Mouse (Mus musculus) stomach, embryonic 16.5 days (tissue): ENCODE measurements around the gene Ergic1. TPM values are rescaled to one million over a fixed set of nuclear protein-coding genes. Genes with fewer than 3 reads are reported as not detected.
A peak's percentile ranks its signal among the peaks of the same experiment; 100 is the strongest.

Experiments
- ATAC-seq: fragments of 200-750 bp; cut with Nextera tagmentation; 2 replicates; pipeline ENCODE4 v1.8.0; 2017; ENCODE audit warnings: moderate number of reproducible peaks, moderate TSS enrichment; ENCODE audit not compliant: insufficient read depth, low FRiP score
- H3K27ac ChIP-seq: fragments of 300-500 bp; sonication (generic); 2 replicates; pipeline ENCODE4 v1.5.1; 2014; ENCODE audit warnings: low read length
- H3K27me3 ChIP-seq: fragments of 300-500 bp; sonication (generic); 2 replicates; pipeline ENCODE4 v1.6.1; 2014; ENCODE audit warnings: low read length, control low read depth, mixed read lengths; ENCODE audit not compliant: control insufficient read depth, insufficient read depth
- H3K36me3 ChIP-seq: fragments of 300-500 bp; sonication (generic); 2 replicates; pipeline ENCODE4 v1.6.1; 2014; ENCODE audit warnings: low read length; ENCODE audit not compliant: control insufficient read depth, insufficient read depth
- H3K4me1 ChIP-seq: fragments of 300-500 bp; sonication (generic); 2 replicates; pipeline ENCODE4 v1.6.1; 2014; ENCODE audit warnings: low read length, control low read depth, mixed read lengths; ENCODE audit not compliant: control insufficient read depth, insufficient read depth
- H3K4me2 ChIP-seq: fragments of 300-500 bp; sonication (generic); 2 replicates; pipeline ENCODE4 v1.6.1; 2014; ENCODE audit warnings: low read depth, low read length, mixed read lengths
- H3K4me3 ChIP-seq: fragments of 300-500 bp; sonication (generic); replicated peaks from 2 replicates; pipeline ENCODE4 v1.5.1; 2014; ENCODE audit warnings: mild to moderate bottlenecking, low read length
- H3K9ac ChIP-seq: fragments of 300-500 bp; sonication (generic); 2 replicates; pipeline ENCODE4 v1.6.1; 2014; ENCODE audit warnings: low read length
- H3K9me3 ChIP-seq: fragments of 300-500 bp; sonication (generic); replicated peaks from 2 replicates; pipeline ENCODE4 v1.6.1; 2016; ENCODE audit warnings: low read length, control low read depth; ENCODE audit not compliant: control insufficient read depth
- WGBS: fragments of 180-500 bp; shearing (Covaris S2); extraction: QIAGEN DNeasy Blood & Tissue Kit; methylation state at CpG from one replicate; pipeline ENCODE4 v1.1.7; 2014; 5-methylcytosine and 5-hydroxymethylcytosine counted together
- polyA plus RNA-seq: library from polyadenylated mRNA; unstranded; fragments of >200 nt; fragmentation: Nextera tagmentation; extraction: Ambion mirVana; gene quantifications from 2 replicates; pipeline ENCODE4 v1.2.1, GENCODE M21; 2015

Gene Ergic1
- polyA plus RNA-seq, 1 experiment from 2014 or later: 111 TPM

DNA sequence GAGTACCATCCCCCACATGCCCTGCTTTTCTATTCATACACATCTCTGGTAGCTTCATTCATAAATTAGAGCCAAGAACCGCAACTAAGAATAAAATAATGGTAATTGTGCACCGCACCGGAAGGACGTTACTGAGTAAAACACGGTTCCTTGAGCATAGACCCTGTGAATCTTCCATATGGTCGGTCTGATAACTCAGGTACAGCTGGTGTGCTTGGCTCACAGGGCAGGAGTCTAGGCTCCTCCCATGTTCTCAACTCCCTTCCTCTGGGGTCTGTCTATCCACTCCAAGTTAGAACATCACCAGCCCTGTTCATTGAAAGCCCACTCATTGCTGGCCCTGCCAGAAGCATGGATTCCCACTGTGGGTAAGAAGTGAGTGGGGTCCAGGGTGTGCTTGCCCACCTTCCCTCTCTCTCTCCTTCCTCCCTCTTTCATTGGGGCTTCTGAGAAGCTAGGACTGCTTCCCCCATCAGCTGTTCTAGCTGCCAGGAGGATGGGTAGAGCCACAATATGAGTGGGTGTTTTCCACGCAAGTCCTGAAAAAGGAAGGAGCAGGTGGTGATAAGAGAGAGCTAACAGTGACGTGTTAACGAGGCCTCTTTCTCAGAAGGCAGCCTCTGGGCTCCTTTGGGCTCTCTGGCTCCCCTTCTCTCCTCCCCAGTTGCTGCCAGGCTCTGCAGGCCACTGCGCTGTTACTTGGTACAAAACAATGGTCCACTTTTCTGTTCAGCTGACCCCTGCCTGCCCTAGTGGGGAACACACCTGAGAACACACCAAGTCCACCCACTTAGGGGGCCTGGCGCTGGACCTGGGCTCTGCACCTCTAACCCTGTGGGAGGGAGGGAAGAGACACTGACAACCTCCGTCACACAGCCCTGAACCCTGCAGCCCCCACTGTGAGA, 14.7 kb downstream of the Ergic1 start:
- no peak for ATAC-seq
- no peak overlapping the region for H3K4me3 ChIP-seq
- H3K9ac ChIP-seq: no peak overlapping the region
- H3K4me2 ChIP-seq: no peak overlapping the region
- H3K9me3 ChIP-seq: no peaks in the 10 kb centered on the region
- 77% methylated on average over 12 of the region's 12 CpGs for WGBS
- no peak overlapping the region for H3K27ac ChIP-seq
- no peaks in the 10 kb centered on the region for H3K36me3 ChIP-seq
- no peaks in the 10 kb centered on the region for H3K27me3 ChIP-seq
- peaks cover 19% of the 10 kb centered on the region for H3K4me1 ChIP-seq

DNA sequence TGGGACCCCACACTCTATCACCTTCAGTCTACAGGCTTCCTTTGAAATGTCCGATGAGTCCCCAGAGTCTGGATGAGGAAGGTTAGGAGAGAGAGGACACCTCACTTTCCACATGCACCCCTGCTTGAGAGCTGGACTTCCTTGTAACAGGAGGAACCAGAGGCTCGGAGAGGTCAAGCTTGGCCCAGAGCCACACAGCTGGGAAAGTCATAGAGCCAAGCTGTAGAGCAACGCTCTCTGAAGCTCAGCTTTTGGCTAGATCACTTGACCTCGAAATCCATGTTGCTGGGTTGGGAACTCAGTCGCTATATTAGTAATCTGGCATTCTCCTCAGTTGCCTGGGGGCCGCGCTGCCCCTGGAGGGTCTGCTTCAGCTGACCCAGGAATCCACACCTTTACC, 15.5 kb downstream of the Ergic1 start:
- H3K27ac ChIP-seq: peak overlapping the region; percentile 15; the same call in 1 of the 2 replicates
- ATAC-seq: no peak
- H3K4me2 ChIP-seq: no peak overlapping the region
- H3K4me3 ChIP-seq: no peak overlapping the region
- peaks cover 19% of the 10 kb centered on the region for H3K4me1 ChIP-seq
- no peaks in the 10 kb centered on the region for H3K9me3 ChIP-seq
- H3K27me3 ChIP-seq: no peaks in the 10 kb centered on the region
- H3K36me3 ChIP-seq: no peaks in the 10 kb centered on the region
- WGBS: 64% methylated on average over 7 of the region's 7 CpGs
- no peak overlapping the region for H3K9ac ChIP-seq

DNA sequence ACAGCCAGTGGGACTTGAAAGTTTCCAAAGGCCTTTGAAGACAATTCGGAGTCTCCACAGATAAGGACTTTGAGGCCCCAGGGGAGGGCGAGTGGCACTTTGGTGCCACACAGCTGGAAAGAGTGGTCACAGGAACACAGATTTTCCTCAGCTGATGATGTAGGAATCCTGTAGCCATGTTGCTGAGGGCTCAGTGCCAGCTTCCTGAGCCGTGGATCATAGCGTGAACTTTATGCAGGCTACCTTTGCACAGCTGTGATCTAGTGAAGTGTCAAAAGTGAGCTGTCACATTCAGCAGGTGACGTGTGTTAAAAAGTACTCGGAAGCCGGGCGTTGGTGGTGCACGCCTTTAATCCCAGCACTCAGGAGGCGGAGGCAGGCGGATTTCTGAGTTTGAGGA, 16.0 kb downstream of the Ergic1 start:
- H3K27ac ChIP-seq: peak overlapping the region; percentile 15; the same call in 1 of the 2 replicates
- H3K9ac ChIP-seq: no peak overlapping the region
- H3K4me1 ChIP-seq: peaks cover 19% of the 10 kb centered on the region
- no peaks in the 10 kb centered on the region for H3K9me3 ChIP-seq
- 66% methylated on average over 11 of the region's 11 CpGs for WGBS
- H3K4me3 ChIP-seq: no peak overlapping the region
- no peaks in the 10 kb centered on the region for H3K27me3 ChIP-seq
- no peak for ATAC-seq
- no peaks in the 10 kb centered on the region for H3K36me3 ChIP-seq
- no peak overlapping the region for H3K4me2 ChIP-seq

DNA sequence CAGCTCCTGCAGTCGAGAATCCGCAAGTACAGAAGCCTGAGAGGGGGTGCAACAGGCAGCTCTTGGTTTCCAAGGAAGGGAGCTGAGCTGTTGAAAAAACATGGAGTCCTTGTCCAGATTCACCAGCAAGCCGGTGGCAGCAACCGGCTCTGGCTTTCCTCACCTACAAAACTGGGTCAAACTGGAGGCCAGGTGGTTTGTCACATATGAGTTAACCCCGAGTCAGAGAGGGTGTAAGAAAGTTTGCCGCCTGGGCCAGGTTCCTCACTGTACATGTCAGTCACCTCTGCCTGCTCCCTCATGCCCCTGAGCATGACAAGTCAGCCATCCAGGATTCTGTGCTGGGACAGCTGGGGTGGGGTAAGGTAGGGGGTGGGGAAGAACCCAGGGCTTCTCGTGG, 16.9 kb downstream of the Ergic1 start:
- Histone ChIP-seq H3K9ac (no peak overlapping the region), H3K27ac (no peak overlapping the region), H3K4me2 (no peak overlapping the region), H3K27me3 (no peaks in the 10 kb centered on the region), H3K36me3 (no peaks in the 10 kb centered on the region), H3K4me3 (no peak overlapping the region), H3K9me3 (no peaks in the 10 kb centered on the region), H3K4me1 (peaks cover 20% of the 10 kb centered on the region)
- no peak for ATAC-seq
- WGBS: 77% methylated on average over 7 of the region's 7 CpGs

DNA sequence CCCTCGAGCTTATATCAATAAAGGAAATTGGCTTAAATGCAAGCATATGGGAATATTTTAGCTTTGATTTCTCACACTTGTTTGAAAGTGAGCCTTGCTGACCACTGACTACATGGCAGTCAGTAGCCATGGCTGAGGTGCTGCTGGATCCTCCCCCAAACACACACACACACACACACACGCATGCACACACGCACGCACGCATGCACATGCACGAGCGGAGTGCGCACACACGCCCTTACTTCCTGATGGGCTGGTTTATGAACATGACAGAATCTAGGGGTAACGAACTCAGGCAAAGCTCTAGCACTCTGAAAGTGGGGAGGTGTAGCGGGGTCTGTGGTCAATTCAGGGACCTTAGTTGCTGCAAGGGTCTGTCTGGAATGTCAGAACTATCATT, 17.5 kb downstream of the Ergic1 start:
- Histone ChIP-seq H3K27me3 (no peaks in the 10 kb centered on the region), H3K27ac (no peak overlapping the region), H3K4me2 (no peak overlapping the region), H3K36me3 (no peaks in the 10 kb centered on the region), H3K9ac (no peak overlapping the region), H3K4me3 (no peak overlapping the region), H3K4me1 (peaks cover 26% of the 10 kb centered on the region), H3K9me3 (no peaks in the 10 kb centered on the region)
- WGBS: 92% methylated on average over 11 of the region's 11 CpGs
- no peak for ATAC-seq

DNA sequence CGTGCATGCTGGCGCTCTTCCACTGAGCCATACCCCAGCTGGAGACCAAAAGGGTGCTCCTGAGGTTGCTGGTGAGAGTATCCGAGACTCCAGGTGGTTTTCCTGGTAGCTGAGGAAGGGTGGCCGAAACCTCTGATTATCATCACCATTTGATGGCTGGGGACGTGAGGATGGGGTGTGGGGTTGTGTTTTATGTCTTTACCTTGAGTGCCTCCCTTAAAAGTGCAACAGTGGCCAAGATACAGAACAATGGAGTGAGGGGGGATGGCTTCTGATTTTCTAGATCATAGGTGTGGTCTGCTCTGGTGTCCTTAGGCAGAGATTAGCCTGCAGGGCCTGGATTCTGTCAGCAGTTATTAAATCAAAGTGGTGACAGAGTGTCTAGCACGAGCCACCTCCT, 18.1 kb downstream of the Ergic1 start:
- Histone ChIP-seq H3K36me3 (no peaks in the 10 kb centered on the region), H3K27me3 (no peaks in the 10 kb centered on the region), H3K4me1 (peaks cover 32% of the 10 kb centered on the region), H3K27ac (no peak overlapping the region), H3K9me3 (no peaks in the 10 kb centered on the region), H3K9ac (no peak overlapping the region), H3K4me2 (no peak overlapping the region), H3K4me3 (no peak overlapping the region)
- 76% methylated on average over 6 of the region's 6 CpGs for WGBS
- no peak for ATAC-seq

DNA sequence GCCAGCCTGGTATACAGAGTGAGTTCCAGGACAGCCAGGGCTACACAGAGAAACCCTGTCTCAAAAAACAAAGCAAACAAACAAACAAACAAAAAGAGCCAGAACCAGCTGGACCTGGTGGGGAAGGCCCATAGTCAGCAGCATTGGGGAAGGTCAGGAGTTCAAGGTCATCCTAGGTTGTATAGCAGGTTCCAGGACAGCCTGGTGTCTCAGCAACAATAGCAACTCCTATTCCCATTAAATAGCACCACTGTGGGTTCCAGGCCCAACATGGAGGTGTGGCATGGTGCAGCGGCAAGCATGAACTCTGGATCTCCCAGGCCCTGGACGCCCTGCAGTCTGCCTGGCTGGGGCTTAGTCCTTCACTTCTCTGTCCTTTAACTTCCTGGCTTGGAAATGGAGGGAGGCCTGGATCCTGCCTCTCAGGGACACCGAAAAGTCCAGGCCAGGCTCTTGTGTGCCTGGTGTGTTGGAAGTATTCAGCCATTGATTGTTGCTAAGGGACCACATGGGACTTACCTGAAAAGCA, 19.6 kb downstream of the Ergic1 start:
- Histone ChIP-seq H3K36me3 (no peaks in the 10 kb centered on the region), H3K27ac (no peak overlapping the region), H3K9me3 (no peaks in the 10 kb centered on the region), H3K4me3 (no peak overlapping the region), H3K9ac (no peak overlapping the region), H3K4me2 (no peak overlapping the region), H3K4me1 (peaks cover 36% of the 10 kb centered on the region), H3K27me3 (no peaks in the 10 kb centered on the region)
- ATAC-seq: no peak
- 96% methylated on average over 3 of the region's 3 CpGs for WGBS

DNA sequence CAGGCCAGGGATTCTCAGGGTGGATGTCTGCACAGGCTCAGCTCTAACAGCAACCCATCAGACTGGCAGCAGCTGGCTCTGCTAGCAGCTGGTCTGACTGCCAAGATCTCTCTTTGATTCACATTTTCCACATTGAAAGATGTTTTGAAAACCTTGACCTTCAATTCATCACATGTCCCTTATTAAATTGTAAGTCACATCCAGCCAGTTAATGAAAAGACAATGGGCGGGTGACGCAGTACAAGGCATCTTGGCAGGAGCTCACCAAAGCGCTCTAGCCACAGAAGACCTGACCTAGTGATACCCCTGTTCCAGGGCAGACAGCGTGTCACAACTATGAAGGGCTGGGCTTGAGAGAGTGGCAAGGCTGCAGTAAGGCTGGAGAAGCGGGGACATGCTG, 21.0 kb downstream of the Ergic1 start:
- ATAC-seq: peak; percentile 39; the same call in 1 of the 2 replicates
- no peaks in the 10 kb centered on the region for H3K27me3 ChIP-seq
- no peak overlapping the region for H3K4me3 ChIP-seq
- no peaks in the 10 kb centered on the region for H3K36me3 ChIP-seq
- no peak overlapping the region for H3K4me2 ChIP-seq
- peaks cover 22% of the 10 kb centered on the region for H3K4me1 ChIP-seq
- WGBS: 76% methylated on average over 5 of the region's 5 CpGs
- H3K9ac ChIP-seq: no peak overlapping the region
- peak overlapping the region; percentile 11; the same call in 1 of the 2 replicates for H3K27ac ChIP-seq
- H3K9me3 ChIP-seq: no peaks in the 10 kb centered on the region

DNA sequence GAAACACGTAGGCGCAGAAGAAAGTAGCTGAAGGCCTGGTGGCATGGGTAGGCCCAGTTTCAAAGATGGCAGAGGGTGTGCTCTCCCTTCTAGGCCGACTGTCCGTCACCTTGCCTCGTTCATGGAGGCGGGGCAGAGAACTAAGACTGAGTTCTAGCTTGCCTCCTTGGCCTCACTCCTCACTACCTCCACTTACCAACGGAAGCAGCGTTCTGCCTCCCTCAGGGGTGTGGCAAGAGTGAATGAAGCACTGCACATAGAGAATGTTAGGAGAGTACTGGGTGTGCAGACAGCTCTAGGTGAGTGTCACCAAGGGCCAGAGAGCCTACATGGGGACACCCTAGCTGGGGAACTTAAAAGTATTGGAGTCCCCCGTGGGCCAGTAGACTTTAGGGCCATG, 21.8 kb downstream of the Ergic1 start:
- no peak overlapping the region for H3K4me3 ChIP-seq
- peak overlapping the region; percentile 79; the same call in 1 of the 2 replicates for H3K27ac ChIP-seq
- 81% methylated on average over 9 of the region's 9 CpGs for WGBS
- H3K27me3 ChIP-seq: no peaks in the 10 kb centered on the region
- H3K36me3 ChIP-seq: no peaks in the 10 kb centered on the region
- no peaks in the 10 kb centered on the region for H3K9me3 ChIP-seq
- no peak overlapping the region for H3K4me2 ChIP-seq
- H3K9ac ChIP-seq: no peak overlapping the region
- H3K4me1 ChIP-seq: peaks cover 21% of the 10 kb centered on the region
- ATAC-seq: no peak
